Mouse (Mus musculus): ENCODE measurements around the gene Gm8362.
"Not testable (repeated sequence)": the region's sequence is repeated elsewhere in the genome, so short reads cannot be mapped to it uniquely, and the experiment has no call there.

Gm8362 gene

GRCm38 (mm10) chr14:6774311-6774710 is at the start of gene Gm8362:
Gm8362 (minus strand) TSS chr14:6774411.
- DNase-seq (ENCODE audit: low read depth, low spot score), result not testable (repeated sequence)

DNA sequence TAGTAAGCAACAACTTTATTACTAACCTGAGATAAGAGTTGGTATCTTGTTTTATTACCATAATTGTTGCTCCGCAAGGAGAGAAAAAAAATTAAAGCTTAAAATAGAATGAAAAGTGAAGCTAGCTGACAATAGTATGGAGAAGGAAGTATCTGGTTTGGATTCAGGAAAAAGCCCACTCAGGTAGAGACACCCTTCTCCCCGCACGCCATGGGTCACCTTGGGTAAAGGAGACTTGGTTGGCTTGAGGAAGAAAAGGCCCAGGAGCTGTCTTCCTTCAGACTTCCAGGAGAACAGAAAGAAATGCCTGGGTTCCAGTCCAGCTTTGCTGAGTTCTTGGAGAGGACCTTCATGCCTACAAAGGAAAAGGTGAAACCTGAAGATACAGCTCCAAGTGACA is 49.1 kb upstream of the Gm8362 start:
- DNase-seq (ENCODE audit: low read depth, low spot score), result not testable (repeated sequence)

GRCm38 (mm10) chr14:6757231-6757536 is 17.0 kb downstream of the Gm8362 start:
- DNase-seq (ENCODE audit: low read depth, low spot score), result not testable (repeated sequence)

DNA sequence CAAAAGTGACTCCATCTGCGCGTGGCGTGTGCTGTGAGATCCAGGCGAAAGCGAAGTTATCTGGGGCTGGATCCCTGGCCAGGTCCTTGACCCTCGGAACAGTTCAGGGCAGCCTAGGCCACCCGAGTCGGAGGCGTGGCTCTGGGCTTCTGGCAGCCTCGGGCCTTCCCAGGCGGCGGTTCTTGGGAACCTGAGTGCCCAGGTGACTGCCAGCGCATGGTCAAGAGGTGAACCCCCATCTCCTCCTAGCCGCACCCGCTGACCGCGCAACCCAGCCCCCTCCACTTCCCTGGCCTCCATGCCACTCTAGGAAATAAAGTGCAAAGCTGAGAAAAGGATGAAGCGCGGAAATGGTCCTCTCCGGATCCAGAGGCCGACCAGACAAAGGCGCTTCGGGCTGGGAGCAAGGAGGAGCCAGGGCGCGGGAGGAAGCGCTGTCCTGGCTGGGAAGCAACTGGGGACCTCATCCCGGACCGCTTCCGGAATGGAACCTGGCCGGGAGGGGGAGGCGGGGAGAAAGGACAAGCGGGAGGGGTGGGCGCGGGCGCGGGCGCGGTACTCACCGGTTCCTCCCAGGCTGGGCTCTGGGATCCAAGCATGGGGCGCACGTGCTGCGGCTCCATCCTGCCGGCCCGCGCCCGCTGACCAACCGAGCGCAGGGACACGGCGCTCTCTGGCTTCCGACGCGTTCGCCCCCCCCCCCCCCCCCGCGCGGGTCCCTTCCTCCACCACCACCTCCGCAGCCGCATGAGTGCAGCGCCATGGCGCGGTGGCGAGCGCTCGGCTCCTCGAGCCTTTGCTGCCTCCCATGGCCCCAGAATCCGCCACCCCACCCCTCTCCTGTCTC is 17.6 kb downstream of the Gm8362 start:
- DNase-seq (ENCODE audit: low read depth, low spot score), result not testable (repeated sequence)

DNA sequence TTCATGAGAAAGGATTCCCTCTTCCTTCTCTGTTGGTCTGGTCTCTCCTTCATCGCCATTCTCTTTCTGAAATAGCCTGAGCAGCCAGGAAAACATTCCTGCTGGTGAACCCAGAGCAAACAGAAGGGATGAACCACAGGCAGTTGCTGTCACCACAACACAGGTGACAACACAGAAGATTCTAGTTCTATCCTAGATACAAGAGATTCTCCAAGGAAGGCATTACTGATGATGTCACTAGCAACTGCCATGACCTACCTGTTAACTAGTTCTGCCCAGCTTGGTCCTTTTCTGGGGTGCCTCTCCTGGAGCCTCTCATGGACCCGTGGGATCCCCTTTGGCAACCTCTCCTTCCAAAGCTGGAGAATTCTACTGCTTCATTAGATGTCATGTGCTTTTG is 32.0 kb downstream of the Gm8362 start, which contains the start of gene Gm3636:
Gene Gm3636, minus strand, starts transcription at position 101 of the 400 bp plus-strand sequence.
- not testable (repeated sequence) for DNase-seq (ENCODE audit: low read depth, low spot score)

GRCm38 (mm10) chr14:6720151-6720550 is 54.1 kb downstream of the Gm8362 start, which contains the start of gene Gm8050:
Gm8050 (minus strand) TSS chr14:6720251.
- DNase-seq (ENCODE audit: low read depth, low spot score), result not testable (repeated sequence)
